Mouse (Mus musculus): Measurements from ENCODE around the gene Crtac1. TPM values are rescaled to one million over a fixed set of nuclear protein-coding genes. Genes with fewer than 3 reads are reported as not detected.
A peak's percentile ranks its signal among the peaks of the same experiment; 100 is the strongest.

The Crtac1 gene
- polyA plus RNA-seq, 1 experiment, result 77.2 TPM

DNA sequence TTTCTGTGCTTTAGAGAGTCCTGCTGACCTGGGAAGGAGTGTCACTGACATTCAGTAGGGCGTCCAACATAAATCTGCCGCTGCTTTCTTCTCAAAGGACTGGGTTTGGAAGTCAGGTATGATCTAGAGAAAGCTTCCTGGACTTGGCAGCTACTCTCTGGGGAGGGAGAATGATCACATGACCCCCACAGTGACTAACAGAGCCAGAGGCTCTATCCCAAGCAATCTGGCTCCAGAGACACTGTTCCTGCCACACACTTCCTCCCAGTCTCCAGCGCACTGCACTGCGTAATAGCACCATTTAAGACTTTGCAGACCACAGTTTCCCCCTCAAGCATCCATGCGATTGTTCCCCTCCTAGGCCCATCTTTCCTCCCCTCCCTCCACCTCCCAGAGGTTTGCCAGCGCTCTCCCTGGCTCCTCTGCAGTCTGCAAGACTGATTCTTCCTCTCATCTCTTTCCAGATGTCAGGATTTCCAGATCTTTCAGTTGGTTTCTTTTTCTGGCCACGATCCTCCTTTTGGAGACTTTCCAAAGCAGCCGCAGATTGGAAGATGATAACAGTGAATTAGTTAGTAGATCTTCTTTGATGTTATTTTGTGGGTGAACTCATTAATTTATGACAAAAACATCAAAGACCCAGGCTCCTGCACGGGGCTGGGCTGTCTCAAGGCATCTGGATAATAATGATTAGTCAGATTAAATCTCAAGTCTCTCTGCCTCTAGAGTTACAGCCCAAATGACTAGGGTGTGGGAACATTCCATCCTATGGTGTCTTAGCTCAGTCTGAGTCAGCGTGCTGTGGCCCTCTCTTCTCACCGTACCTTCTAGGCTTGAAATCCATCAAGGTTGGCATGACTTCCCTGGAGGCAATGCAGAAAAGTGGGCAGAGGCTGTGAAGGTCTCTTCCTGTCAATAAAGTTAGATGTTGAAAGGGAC, 181.3 kb downstream of the Crtac1 start:
- no peak for DNase-seq (ENCODE audit: extremely low spot score in 1 of 2, low spot score in 1 of 2)

- DNase-seq (ENCODE audit: extremely low spot score in 1 of 2, low spot score in 1 of 2), result no peak
Observed at GRCm38 (mm10) chr19:42247519-42247918, 184.1 kb downstream of the Crtac1 start, which contains the start of gene Golga7b. TSS of gene Golga7b (plus strand) at chr19:42247574.

- DNase-seq (ENCODE audit: extremely low spot score in 1 of 2, low spot score in 1 of 2), result no peak
Observed at GRCm38 (mm10) chr19:42246626-42247025, 185.0 kb downstream of the Crtac1 start.

DNA sequence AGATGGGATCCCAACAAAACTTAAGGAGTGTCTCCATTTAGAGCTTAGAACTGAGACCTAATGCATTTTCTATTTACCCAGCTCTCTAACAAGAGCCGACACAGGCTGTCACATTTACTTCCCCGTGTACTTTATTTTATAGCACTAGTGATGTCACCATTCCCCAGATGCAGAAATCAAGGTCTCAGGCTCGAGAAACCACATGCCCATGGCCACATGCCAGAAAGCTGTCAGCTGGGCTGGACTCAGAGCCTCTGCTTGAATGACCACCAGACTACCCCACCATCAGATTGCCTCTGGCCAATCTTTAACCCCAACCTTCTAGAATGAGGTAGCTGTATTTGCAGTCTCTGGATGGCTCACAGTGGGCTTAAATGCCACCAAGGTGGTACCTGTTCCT, 188.2 kb downstream of the Crtac1 start:
- DNase-seq (ENCODE audit: extremely low spot score in 1 of 2, low spot score in 1 of 2), result no peak

DNA sequence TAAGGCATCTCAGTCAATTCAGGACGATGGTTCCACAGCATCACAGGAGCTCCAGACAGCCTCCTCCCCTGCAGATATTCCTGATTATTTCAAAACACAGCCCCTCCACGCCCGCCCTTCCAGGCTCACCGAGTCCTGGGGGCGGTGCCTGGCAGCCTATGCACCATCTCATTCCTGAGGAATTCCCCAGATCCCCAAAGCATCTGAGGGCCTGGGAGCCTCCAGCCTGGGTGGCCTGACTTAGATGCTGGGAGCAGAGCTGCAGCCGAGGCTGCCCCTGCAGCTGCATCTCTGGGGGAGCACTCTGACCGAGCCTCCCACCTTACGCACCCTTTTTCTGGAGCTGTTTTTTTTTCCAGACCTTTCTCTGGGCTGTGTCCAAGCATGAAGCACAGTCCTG, 190.7 kb downstream of the Crtac1 start:
- DNase-seq (ENCODE audit: extremely low spot score in 1 of 2, low spot score in 1 of 2), result no peak

- no peak for DNase-seq (ENCODE audit: extremely low spot score in 1 of 2, low spot score in 1 of 2)
Observed at GRCm38 (mm10) chr19:42238341-42238715, 193.3 kb downstream of the Crtac1 start.

- peak; percentile 73 to 77 for DNase-seq (ENCODE audit: extremely low spot score in 1 of 2, low spot score in 1 of 2)
Observed at GRCm38 (mm10) chr19:42237602-42238340, 193.8 kb downstream of the Crtac1 start.

Other genes starting within 250 kb of the Crtac1 start
- gene Sfrp5, start 229.5 kb downstream of the Crtac1 start, polyA plus RNA-seq (2012; rRNA removed), result 3.6 and 5.9 TPM in 2 replicates
- gene Golga7b, start 184.2 kb downstream of the Crtac1 start, polyA plus RNA-seq (2012; rRNA removed), result 98.3 and 99.6 TPM in 2 replicates
- 13.0 and 15.2 TPM in 2 replicates for gene R3hcc1l, start 87.0 kb upstream of the Crtac1 start, polyA plus RNA-seq (2012; rRNA removed)
- 0.04 TPM in 2 replicates for gene Loxl4, start 181.0 kb upstream of the Crtac1 start, polyA plus RNA-seq (2012; rRNA removed)

Measured in frontal cortex, adult 2 months (tissue).